Mouse (Mus musculus) frontal cortex, postnatal 10 days (tissue): ENCODE measurements around the gene Aen.
A peak's percentile ranks its signal among the peaks of the same experiment; 100 is the strongest.

Source experiments
- DNase-seq, 2 experiments: peaks; one replicate each; pipeline ENCODE4 v3.0.0; 2022; ENCODE audit warnings: low spot score in 2 of 2, mixed read lengths in 1 of 2

The Aen gene

GRCm38 (mm10) chr7:78895653-78896333 is at the start of gene Aen:
TSS of gene Aen (plus strand) at chr7:78895854.
- DNase-seq = peak; percentile 95 to 97

DNA sequence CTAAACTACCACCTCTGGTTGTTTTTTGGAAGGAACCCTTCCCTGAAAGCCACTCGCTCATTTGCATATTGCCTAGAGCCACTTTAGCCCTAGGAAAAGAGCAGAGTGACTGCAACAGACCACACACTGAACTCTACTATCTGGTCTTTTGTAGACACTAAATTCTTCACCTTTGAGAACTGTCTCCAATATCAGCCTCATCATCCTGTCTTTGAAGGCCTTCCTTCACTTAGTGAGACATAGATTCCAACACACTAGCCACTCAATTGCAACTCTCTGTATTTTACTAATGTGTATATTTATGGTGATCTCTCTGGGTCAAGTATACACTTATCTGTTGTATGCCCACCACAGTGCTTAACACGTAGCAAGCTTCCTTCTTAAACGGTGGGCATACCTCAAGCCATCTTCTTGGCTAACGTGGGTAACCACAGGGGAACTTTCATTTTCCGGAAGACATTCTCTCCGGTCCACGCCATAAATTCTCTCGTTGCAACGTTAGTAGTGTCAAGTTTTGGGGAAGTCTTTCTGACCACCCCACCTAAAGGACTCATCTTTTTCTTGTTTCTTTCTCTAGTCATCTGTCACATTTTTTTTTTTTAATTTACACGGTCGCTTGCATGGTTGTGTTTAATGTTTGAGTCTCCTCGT is 49.5 kb upstream of the Aen start:
- DNase-seq = no peak

GRCm38 (mm10) chr7:78846737-78847434 is 48.8 kb upstream of the Aen start, which contains the start of gene Det1:
TSS of gene Det1 (minus strand) at chr7:78847263.
- DNase-seq = peak; percentile 78 to 89

- DNase-seq = no peak
Observed at GRCm38 (mm10) chr7:78854051-78854450, 41.6 kb upstream of the Aen start.

- no peak for DNase-seq
Observed at GRCm38 (mm10) chr7:78855044-78855655, 40.5 kb upstream of the Aen start.

GRCm38 (mm10) chr7:78863796-78864445 is 31.7 kb upstream of the Aen start:
- DNase-seq = no peak

GRCm38 (mm10) chr7:78864446-78864802 is 31.2 kb upstream of the Aen start:
- no peak for DNase-seq

DNA sequence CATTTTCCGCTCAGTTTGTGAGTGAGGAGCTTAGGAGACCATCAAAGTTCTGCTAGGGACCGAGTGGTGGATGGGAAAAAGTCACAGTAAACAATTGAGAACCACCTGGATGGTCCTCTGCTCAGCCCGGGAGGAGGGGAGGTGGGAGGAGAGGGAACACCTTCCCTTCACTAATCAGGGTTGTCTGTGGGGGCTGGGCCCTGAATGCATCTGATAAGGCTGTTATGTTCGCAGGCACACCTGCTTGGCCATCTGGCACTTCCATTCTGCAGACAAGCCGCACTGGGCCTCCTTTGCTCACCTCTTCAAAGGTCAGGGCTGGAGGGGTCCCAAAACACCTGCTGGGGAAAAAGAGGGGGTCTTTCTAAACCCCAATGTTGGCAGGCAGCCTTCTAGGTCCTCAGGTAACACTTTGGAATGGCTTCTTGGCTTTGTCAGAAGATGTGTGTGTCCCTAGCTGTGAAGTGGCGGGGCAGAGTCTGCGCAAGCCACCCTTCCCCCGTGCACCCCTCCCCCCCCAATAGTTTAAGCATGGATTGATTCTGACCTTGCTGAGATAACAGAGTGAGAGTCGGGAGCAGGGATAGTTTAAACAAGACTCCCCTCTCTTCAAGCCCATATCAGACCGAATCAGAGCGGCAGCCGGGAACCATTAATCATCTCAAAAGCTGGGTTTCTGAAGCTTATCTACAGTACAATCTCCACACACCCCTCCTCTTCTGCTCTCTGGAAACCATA is 30.3 kb upstream of the Aen start:
- no peak for DNase-seq

- DNase-seq = no peak
Observed at GRCm38 (mm10) chr7:78868731-78869130, 26.9 kb upstream of the Aen start.

DNA sequence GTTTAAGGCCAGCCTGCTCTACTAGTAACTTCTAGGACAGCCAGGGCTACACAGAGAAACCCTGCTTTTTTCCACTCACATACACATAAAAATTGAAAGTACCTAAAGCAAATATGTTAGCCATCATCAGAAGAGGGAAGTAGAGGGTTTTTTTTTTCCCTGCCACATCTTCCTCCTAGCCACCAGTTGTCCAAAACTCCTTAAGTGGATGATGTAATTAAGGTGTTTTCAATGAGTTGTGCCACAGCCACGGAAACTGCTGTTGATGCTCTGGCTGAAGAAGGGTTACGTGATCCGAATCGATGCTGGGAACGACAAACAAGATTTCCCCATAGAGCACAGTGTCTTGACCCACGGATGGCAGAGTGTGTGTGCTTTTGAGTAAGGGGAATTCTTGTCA is 23.3 kb upstream of the Aen start:
- DNase-seq = no peak

GRCm38 (mm10) chr7:78872831-78873230 is 22.8 kb upstream of the Aen start:
- no peak for DNase-seq

GRCm38 (mm10) chr7:78881607-78882468 is 13.8 kb upstream of the Aen start:
- DNase-seq = no peak

DNA sequence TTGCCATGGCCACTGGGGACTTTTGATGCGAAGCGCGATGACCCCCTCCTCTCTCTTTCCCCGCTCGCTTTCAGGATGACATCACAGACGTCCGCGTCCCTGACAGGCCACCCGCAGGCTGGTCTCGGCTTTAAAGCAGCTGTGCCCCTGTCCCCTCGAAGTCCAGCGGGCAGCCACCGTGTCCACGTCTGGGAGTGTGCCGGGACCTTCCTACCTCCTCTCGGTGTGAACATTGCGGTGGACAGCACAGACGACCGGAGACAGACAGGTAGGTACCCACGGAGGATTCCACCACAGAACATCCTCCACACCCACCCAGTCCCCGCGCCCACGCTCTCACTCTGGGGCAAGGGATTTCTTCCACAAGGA is 13.2 kb upstream of the Aen start:
- DNase-seq = peak; percentile 63 to 73

GRCm38 (mm10) chr7:78883016-78883725 is 12.5 kb upstream of the Aen start:
- no peak for DNase-seq

- DNase-seq = no peak
Observed at GRCm38 (mm10) chr7:78883726-78884060, 12.0 kb upstream of the Aen start.

GRCm38 (mm10) chr7:78884139-78884538 is 11.5 kb upstream of the Aen start:
- peak in 1 of 2 experiments; percentile 65 for DNase-seq

GRCm38 (mm10) chr7:78885404-78885803 is 10.2 kb upstream of the Aen start:
- DNase-seq = no peak

- no peak for DNase-seq
Observed at GRCm38 (mm10) chr7:78886496-78886895, 9.2 kb upstream of the Aen start.

- no peak for DNase-seq
Observed at GRCm38 (mm10) chr7:78887431-78887842, 8.2 kb upstream of the Aen start.

DNA sequence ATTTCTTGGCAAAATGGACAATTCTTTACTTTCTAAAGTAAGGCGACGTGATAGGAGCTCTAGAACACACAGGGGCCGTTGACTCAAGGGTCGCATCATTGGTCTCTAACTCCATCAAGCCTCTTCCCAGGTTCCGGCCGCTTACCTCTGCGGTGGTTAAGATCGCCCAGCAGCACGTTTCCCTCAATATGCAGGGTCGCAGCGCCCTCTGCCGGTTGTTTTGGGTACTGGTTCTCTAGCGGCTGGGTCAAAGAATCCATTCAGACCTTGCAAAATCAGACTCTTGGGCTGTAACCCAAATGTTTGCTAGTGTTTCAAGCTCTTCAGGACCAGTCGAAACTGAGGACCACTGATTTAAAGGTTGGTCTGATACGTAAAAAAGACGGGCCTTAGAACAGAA is 5.0 kb upstream of the Aen start:
- peak in 1 of 2 experiments; percentile 85 for DNase-seq
